Mouse (Mus musculus) neutrophil, adult 83 days (primary cell): ENCODE measurements around the gene Trim28. TPM values are rescaled to one million over a fixed set of nuclear protein-coding genes. Genes with fewer than 3 reads are reported as not detected.

Experiments
- total RNA-seq, 2 experiments: library from RNA; stranded (reverse); gene quantifications; one replicate each; pipeline ENCODE4 v1.2.4; 2023

Gene Trim28
- 100 to 1,000 TPM; 166 to 184 TPM for total RNA-seq

GRCm38 (mm10) chr7:12998851-12999250, at the start of gene Trim28:
TSS of gene Trim28 (plus strand) at chr7:12999114.

GRCm38 (mm10) chr7:12965678-12966091, 33.2 kb upstream of the Trim28 start, which contains the start of gene Zfp324:
TSS of gene Zfp324 (plus strand) at chr7:12965838.

GRCm38 (mm10) chr7:12977682-12978389, 21.1 kb upstream of the Trim28 start, which contains the start of gene Zfp446:
TSS of gene Zfp446 (plus strand) at chr7:12977848.

GRCm38 (mm10) chr7:12998053-12998452, 861 bp upstream of the Trim28 start, which contains the start of gene Slc27a5:
TSS of gene Slc27a5 (minus strand) at chr7:12998192.

GRCm38 (mm10) chr7:13010005-13010908, 11.3 kb downstream of the Trim28 start, which contains the start of gene Zbtb45:
TSS of gene Zbtb45 (minus strand) at chr7:13010034.

GRCm38 (mm10) chr7:13034148-13034977, 35.4 kb downstream of the Trim28 start, which contains the start of gene Chmp2a:
TSS of gene Chmp2a (minus strand) at chr7:13034807.

GRCm38 (mm10) chr7:13037901-13038555, 39.1 kb downstream of the Trim28 start, which contains the start of gene Ube2m:
TSS of gene Ube2m (minus strand) at chr7:13038275.

GRCm38 (mm10) chr7:13054287-13055010, 55.5 kb downstream of the Trim28 start, which contains the start of gene Mzf1:
TSS of gene Mzf1 (minus strand) at chr7:13054764.

Other genes with a start within 250 kb of the Trim28 start
- gene Zscan18, start 195.5 kb upstream of the Trim28 start, total RNA-seq = 1 to 10 TPM; 1.3 to 2.1 TPM
- 1 to 10 TPM; 3.9 to 4.4 TPM for gene Zfp329, start 180.3 kb upstream of the Trim28 start, total RNA-seq
- gene Zfp110, start 164.4 kb upstream of the Trim28 start, total RNA-seq = 10 to 100 TPM; 23.4 to 24.6 TPM
- gene Zfp128, start 117.9 kb upstream of the Trim28 start, total RNA-seq = 1 to 10 TPM; 1.2 to 1.4 TPM
- gene Zscan22, start 101.3 kb upstream of the Trim28 start, total RNA-seq = 1 to 10 TPM; 5.5 to 6.7 TPM
- 100 to 1,000 TPM; 779 to 842 TPM for gene Rps5, start 76.8 kb upstream of the Trim28 start, total RNA-seq
- gene Rnf225, start 71.7 kb upstream of the Trim28 start, total RNA-seq = under 1 TPM; 0.33 to 0.40 TPM
- 1 to 10 TPM; 2.4 to 3.3 TPM for gene Zfp324, start 33.3 kb upstream of the Trim28 start, total RNA-seq
- gene Zfp446, start 21.3 kb upstream of the Trim28 start, total RNA-seq = 1 to 10 TPM; 3.0 to 4.6 TPM
- gene Slc27a5, start 922 bp upstream of the Trim28 start, total RNA-seq = not detected
- 10 to 100 TPM; 14.6 to 15.6 TPM for gene Zbtb45, start 10.9 kb downstream of the Trim28 start, total RNA-seq
- gene Chmp2a, start 35.7 kb downstream of the Trim28 start, total RNA-seq = 100 to 1,000 TPM; 146 to 163 TPM
- gene Ube2m, start 39.2 kb downstream of the Trim28 start, total RNA-seq = 10 to 100 TPM; 86.2 to 93.4 TPM
- 1 to 10 TPM in 1 of 2 experiments, under 1 TPM in 1; 0.46 to 1.4 TPM for gene Mzf1, start 55.6 kb downstream of the Trim28 start, total RNA-seq
- gene Vmn1r85, start 96.1 kb downstream of the Trim28 start, total RNA-seq = not detected
- gene Vmn1r86, start 120.8 kb downstream of the Trim28 start, total RNA-seq = not detected
- gene Vmn1r87, start 141.0 kb downstream of the Trim28 start, total RNA-seq = not detected
- gene Vmn1r88, start 160.5 kb downstream of the Trim28 start, total RNA-seq = under 1 TPM; 0.07 to 0.11 TPM
- gene Vmn1r89, start 213.9 kb downstream of the Trim28 start, total RNA-seq = not detected